Mouse (Mus musculus) adrenal gland, postnatal 36 days (tissue): ENCODE measurements around the gene Zfp341. TPM values are rescaled to one million over a fixed set of nuclear protein-coding genes. Genes with fewer than 3 reads are reported as not detected.
A peak's percentile ranks its signal among the peaks of the same experiment; 100 is the strongest.

ENCODE experiments used
- DNase-seq, 2 experiments: peaks; one replicate each; pipeline ENCODE4 v3.0.0; 2021; ENCODE audit warnings: mixed read lengths in 1 of 2
- total RNA-seq, 2 experiments: library from RNA; stranded (reverse); gene quantifications; 2 replicates each; pipeline ENCODE4 v1.2.3; 2021

Gene Zfp341
- total RNA-seq, 2 experiments from 2014 or later: 2.6 to 3.0 TPM

DNA sequence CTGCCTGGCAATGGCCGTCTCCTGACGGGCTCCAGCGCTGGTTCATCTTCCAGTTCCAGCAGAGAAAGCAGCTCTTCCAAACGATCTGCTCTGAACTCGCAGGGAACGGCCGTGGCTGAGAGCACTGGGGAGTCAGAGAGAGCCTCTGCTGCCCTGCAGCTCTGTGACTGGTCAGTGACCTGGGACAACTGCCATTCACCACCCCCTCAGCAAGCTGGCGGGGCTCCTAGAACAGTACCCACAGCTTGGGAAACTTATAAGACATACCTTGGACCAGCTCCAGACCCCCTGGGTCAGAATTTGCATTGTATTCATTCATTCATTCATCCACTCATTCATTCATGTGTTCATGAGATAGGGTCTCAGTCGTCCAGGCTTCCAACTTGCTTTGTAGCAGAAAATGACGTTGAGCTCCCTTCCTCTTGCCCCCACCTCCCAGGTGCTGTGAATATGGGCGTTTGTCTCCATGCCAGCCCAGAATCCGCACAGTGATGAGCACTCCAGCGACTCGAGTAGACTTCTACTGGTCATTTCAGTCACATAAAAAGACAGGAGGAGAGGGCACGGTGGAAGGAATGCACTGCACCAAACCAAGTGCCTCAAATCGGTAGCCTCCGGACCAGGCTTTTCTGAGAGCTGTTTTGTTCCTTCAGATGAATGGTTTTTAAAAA lies 28.0 kb upstream of the Zfp341 start:
- no peak for DNase-seq

DNA sequence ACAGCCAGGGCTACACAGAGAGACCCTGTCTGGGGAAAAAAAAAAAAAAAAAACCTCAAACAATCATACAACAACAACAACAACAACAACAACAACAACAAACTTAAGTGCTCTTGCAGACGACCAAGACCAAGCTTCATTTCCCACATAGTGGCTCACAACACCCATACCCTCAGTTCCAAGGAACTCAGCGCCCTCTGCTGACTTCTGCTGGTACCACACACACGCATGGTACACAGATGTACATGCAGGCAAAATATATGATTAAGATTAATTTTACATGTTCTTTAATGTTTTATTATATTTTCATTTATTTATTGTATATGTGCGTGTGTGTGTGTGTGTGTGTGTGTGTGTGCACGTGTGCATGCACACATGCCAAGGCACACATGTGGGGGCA lies 26.7 kb upstream of the Zfp341 start:
- peak in 1 of 2 experiments; percentile 37 for DNase-seq

DNA sequence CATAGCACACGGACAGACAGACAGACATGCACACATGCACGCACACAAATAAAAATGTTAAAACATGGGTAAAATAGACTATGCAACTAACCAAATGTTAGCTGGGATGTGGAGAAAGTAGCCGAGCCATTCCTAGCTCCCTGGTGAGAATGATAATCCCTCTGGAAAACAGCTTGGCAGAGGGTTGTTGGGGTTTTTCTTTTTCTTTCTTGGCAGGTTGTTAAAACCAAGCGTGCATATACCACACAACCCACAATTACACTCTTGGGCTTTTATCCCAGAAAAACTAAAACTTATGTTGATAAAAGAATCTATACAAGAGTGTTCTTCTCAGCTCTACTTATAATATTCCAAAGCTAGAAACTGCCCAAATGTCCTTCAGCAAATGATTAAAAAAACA lies 24.0 kb upstream of the Zfp341 start:
- no peak for DNase-seq

DNA sequence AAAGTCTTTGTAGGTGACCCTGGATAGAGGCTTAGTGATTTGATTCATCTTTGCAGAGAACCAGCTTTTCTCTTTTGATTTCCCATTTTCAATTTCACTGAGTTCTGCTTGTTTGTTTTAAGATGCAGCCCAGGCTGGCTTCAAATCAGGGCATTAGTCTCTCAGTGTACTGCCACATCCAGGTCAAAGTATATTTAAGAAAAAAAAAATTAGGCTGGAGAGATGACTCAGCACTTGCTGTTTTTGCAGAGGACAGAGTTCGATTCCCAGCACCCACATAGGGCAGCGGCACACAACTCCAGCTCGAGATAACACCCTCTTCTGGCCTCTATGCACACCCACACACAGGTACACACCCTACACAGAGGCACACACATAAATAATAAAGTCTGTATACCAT lies 21.9 kb upstream of the Zfp341 start:
- no peak for DNase-seq

DNA sequence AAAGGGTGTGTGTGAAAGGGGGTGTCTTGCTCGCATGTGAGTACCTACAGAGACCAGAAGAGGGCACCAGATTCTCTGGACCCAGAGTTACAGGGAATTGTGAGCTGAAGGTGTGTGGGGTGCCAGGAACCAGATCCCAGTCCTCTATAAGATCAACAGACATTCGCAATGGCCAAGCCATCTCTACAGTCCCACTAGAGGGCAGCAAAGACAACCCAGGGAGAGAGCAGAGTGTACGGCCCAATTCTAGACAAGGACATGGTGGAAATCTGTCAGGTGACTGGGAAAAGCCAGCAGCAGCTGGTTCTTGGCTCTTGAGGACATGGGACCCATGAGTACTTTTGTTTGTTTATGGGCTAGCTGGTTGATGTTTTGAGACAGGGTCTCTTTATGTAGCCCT lies 20.1 kb upstream of the Zfp341 start:
- peak; percentile 37 to 62 for DNase-seq

DNA sequence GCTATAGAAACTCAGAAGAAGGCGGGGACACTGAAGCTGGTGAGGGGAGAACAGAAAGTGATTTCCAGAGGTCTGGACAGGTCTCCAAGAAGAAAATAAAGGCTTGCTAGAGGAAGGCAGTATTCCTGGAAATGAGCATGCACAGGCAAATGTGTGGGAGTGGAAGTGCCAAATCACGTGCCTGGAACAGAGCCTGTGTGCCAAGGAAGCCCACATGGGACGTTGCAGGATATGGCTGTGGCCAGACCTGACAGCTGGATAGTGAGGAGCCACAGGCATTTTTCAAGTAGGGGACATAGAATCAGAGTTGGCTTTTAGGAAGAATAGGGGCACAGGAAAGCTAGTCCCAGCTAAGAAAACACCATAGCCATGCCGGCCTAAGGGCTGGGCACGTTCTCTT lies 17.3 kb upstream of the Zfp341 start:
- DNase-seq: peak in 1 of 2 experiments; percentile 28

DNA sequence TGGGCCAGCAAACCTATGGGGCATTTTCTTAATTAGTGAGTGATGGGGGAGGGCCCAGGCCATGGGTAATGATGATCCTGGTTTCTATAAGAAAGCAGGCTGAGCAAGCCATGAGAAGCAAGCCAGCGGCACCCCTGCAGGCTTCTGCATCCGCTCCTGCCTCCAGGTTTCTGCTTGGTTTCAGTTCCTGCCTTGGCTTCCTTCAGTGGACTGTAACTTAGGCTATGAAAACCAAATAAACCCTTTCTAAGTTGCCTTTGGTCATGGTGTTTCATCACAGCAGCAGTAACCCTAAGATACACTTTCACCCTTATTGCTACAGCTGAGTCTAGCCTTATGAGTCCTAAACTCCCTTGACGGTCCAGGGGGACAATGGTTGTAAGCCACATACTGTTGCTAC lies 15.7 kb upstream of the Zfp341 start:
- DNase-seq: no peak

DNA sequence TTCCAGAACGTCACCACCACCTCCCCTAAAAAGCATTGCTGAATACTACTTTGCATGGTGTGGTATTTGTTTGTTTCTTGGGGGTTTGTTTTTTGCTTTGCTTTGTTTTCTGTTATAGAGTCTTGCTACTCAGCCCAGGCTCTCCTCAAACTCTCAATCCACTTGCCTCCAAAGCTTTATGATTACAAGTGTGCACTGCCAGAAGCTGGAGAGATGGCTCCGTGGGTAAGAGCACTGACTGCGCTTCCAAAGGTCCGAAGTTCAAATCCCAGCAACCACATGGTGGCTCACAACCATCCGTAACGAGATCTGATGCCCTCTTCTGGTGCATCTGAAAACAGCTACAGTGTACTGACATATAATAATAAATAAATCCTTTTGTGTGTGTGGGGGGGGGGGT lies 12.5 kb upstream of the Zfp341 start:
- DNase-seq: no peak

DNA sequence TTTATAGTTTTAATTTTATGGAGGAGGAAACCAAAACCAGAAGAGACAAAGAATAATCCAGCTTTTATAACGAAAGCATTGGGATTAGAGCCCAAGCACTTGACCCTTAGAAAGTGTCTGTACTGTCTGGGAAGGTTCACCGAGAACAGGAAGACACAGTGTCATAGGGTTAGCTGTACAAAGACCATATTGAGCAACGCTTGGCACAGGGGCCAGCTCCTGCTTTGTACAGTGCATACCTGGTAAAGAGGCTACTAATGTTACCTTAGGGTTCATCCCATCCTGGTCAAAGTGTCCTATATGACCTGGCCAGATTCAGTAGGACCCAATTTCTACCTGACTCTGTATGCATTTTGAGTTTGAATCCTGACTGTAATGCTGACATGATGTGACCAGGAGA lies 11.8 kb upstream of the Zfp341 start:
- no peak for DNase-seq

DNA sequence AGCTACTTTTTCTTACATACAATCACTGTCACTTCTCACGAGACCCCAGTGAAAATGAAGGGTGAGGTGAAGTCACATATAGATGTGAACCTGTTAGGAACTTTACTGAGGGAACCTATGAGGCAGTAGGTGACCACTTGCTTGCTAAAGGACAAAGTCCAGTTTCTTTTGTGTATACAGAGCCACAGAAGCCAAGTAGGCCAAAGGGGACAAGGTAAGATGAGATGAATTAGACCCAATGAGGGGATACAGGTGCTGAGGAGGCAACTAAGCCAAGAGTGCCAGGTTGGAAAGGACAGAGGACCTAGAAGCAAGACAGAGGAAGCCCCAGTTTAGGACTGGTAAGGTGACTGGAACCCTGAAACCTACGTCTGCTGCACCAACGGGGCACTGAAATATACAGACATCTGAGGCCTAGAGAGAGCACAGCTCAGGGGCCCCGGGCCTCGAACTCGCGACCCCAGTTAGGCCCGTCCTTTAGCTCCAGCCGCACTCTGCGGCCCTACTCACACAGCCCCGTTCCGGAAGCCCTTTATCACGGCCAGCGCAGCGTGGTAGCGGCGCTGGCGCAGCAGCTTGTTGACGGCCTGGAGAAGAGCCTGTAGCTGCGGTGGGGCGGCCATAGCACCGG lies 10.0 kb upstream of the Zfp341 start:
- no peak for DNase-seq

DNA sequence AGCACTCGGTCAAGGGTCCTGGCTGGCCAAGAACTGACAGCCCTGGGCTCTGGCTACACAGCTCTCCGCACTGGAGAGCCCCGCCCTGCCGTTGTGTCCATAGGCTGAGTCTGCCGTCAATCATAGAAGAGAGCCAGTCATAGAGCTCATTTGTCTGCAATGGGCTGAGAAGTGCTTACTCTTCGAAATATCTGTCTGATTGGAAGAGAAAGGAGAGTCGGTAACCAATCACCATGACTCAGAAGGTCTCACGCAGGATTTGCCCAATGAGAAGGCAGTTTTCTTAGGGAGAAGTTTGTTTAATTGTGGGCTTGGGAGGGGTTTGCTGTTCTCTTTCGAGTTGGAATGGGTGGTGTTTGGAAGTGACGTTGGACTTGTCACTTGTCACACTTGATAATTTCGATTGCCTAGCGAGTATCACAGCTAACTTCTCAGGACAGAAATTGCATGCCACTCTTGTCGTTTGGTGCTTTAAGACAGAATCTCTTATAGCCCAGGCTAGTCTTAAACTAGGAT lies 9.4 kb upstream of the Zfp341 start, which contains the start of gene Pxmp4:
TSS of gene Pxmp4 (minus strand) at position 71 of the 516 bp plus-strand sequence.
- DNase-seq: peak; percentile 97 to 99

DNA sequence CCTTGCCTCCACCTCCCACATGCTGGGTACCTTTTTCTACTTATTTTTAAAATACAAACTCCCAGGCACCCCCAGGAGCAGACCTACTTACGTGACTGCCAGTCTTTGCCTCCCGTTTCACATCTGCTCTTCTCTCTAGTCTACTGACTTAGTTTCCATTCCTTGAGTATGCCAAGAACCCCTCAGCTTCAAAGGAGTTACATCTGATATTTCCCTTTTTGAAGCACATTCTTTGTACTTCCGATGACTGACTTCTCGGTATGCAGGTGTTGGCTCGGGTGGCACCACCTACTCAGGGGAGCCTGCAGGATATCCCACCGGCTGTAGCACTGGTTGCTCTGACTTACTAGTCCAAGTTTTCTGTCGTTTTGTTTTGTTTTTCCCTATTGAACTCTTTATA lies 8.9 kb upstream of the Zfp341 start:
- no peak for DNase-seq

DNA sequence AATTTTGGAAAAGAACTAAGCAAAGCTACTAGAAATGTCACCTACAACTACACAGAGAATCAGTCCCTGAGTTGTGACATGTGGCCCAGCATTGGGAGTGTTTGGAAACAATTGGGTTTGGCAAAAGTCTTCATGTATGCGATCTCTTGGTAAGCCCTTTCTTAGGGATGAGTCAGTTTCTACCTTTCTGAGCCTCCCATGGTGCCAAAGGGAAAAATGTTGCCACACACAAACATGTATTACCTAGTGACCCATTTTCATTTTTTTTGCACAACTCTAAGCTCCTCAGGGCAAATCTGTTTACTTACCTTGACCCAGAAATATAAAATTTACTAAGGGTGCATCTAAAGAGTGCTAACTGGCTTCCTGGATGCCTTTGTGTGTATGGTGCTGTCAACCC lies 6.1 kb upstream of the Zfp341 start:
- DNase-seq: no peak

DNA sequence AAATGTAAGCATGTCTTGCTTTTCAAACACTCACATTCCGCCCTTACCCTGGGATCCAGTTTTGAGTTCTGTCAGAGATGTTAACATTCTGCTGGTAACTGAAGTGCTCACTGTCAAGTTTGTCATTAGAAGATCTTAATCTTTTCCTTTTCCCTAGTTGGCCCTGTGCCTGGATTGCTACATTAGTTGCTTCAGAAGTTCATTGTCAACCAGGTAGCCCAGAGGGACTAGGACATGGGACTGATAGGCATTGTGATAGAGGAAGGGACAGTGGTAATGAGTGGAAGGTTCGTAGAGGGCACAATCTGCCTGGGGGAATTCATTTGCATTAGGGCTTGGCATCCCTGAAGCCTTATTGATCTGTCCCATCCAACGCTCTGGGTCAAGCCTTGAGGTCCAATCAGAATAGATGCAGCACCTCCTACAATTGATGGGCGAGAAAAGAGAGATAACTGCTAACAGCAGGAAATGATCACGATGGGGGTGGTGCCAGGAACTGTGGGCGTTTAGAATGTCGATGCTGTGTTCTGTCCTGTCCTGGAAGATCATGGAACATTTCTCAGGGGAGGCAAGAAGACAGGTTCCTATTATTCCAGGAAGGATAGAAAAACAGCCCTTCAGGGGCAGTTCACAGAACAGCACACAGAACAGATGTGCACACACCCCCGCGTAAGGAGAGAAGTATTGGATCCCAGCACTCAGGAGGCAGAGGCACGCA lies 3.9 kb upstream of the Zfp341 start:
- DNase-seq: no peak

DNA sequence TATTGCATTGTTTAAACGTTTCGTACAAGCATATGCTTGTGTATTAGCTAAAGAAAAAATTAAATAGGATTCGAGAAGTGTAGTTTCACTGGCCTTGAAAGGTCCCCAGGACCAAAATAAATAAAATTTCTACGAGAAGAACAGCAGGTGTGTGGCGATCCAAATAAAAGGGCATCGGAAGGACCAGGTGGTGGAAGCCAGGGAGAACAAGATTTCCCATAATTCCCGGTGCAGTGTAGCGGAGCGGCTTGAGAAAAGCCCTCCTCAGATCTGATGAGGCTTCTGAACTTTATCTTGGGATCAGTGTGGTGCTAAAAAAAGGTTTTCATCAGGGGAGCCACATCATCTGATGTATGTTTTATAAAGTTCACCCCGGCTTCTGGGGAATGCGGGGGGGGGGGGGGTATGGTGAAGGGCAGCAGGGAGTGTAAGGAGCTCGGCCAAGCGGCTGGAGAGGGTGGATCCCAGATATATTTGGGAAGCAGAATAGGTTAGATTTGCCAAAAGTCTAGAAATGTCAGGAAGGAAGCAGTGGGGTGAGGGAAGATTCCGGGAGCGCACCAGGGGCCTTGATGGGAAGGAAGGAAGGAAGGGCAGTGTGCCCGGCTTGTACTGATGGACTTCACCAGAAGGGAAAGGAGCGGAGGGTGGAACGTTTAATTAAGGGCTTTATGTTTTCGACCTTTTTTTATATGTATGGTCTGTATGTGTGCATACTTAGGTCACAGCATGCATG lies 1.9 kb downstream of the Zfp341 start:
- DNase-seq: peak in 1 of 2 experiments; percentile 26

DNA sequence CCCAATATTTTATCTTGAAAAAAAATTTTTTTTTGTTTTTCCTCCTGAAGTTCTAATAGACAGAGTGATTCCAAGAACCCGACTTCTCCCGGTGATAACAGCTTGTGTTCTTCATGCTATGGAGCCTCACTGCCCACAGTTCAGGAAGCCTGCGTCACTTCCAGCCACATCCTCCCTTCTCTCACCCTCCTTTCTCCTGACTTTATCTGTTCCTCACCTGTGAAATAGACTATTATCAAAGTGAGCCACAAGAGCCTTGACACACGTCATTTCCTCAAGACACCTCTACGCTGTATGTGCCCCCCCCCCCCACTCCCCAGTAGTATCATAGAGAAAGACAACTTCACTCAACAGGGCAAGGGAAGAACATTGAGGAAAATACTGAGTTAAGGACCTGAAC lies 2.6 kb downstream of the Zfp341 start:
- no peak for DNase-seq

DNA sequence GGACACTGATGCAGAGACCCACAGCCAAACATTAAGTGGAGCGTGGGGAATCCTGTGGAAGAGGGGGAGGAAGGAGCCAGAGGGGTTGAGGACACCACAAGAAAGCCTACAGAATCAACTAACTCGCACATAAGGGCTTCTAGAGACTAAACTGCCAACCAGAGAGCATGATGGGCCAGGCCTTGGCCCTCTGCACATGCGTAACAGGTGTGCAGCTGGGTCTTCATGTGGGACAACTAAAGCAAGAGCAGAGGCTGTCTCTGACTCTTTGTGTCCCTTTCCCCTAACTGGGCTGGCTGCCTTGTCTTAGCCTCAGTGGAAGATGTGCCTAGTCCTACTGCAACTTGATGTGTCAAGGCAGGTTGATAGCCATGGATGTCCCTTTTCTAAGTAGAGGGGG lies 4.0 kb downstream of the Zfp341 start:
- no peak for DNase-seq

DNA sequence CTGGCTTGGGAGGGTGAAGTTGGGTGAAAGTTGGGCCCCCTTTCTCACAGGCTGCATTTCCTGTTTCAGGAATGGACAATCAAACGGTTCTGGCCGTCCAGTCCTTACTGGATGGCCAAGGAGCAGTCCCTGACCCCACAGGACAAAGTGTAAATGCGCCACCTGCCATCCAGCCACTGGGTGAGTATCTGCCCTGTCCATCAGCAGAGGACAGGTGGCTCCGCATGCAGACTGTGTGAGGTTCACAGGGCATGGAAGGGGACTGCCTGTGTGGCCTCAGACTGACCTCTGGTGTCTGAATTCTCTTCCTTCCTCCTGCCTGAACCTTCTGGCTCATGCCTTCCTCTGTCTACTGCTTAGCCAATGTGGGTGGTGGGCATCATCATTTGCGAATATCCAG lies 8.6 kb downstream of the Zfp341 start:
- no peak for DNase-seq

DNA sequence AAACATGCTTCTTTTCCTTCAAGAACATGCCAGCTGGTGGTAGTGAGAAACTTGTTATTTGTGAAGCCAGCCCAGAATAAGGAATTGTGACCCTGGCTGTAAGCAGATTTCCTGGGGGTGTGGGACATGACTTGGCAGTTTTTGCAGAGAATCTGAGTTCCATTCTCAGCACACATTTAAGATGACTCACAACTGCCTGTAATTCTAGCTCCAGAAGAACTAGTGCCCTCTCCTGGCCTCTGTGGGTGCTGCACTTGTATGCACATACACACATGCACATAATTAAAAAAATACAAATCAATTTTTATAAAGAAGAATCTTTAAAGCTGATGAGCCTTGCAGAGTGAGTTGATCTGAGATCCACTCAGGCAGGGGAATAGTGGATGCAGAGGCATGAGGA lies 11.0 kb downstream of the Zfp341 start:
- no peak for DNase-seq

DNA sequence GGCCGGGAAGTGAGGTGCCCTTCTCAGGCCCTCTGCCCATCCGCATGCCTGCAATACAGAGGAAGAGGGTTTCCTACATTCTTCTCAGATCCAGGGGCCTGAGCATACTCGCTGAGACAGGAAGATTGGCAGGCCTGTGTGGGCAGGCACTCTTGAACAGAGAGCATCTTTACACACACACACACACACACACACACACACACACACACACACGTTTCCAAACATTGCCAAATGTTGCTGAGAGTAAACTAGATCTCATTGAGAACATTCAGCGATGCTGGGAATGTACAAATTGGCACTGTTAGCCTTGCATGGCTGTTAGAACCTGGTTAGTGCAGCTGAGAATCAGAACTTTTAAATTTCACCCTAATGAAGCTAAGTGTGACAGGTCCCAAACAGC lies 17.4 kb downstream of the Zfp341 start:
- DNase-seq: no peak

DNA sequence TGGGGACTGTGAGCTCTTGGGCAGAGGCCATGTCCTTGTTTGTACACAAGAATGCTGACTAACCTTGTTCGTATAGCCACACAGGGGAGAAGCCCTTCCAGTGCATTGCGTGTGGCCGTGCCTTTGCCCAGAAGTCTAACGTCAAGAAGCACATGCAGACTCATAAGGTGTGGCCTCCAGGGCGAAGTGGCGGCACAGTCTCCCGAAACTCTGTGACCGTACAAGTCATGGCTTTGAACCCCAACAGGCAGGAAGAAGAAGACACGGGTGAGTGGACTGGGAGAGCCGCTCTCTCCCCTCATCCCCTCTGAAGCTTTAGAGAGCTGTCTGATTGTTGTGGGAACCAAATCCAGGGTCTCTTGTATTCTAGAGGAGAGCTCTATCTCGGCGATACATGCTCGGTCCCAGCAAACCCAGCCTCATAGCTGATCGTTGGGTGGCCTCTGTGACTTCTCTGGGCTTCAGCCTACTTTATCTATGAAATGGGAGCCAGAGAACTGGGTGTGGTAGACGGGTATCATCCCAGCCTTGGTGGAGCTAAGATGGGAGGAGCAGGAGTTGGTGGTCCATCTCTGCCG lies 19.2 kb downstream of the Zfp341 start:
- no peak for DNase-seq

DNA sequence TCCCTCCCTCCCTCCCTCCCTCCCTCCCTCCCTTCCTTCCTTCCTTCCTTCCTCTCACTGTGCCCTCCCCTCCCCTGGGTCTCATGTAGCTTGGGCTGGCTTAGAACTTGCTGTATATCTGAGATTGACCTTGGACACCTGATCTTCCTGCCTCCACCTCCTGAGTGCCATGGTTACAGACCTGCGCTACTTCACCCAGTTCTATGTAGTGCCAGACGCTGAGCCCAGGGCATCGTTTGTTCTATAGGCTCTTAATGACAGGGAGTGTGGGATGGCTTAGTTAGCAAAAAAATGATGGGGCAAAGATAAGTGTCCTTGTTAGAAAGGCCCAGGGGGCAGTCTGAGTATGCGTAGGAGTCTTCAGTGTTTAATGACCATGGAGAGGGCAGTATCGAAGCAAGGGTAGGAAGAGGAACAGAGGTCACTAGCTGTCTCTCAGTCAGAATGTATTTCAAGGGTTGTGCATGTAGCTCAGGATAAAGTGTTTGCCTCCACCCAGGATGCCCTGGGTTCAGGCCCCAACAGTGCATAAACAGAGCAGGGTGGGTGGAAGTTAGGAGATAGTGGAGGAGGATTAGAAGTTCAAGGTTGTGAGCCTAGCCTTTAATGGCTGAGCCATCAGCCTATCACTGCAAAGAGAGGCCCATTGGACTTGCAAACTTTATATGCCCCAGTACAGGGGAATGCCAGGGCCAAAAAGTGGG lies 20.1 kb downstream of the Zfp341 start:
- DNase-seq: no peak
